Mouse (Mus musculus) embryonic facial prominence, embryonic 15.5 days (tissue): ENCODE results near the gene Kdm6b. TPM values are rescaled to one million over a fixed set of nuclear protein-coding genes. Genes with fewer than 3 reads are reported as not detected.
A peak's percentile ranks its signal among the peaks of the same experiment; 100 is the strongest.

Experiments
- ATAC-seq: fragments of 200-750 bp; cut with Nextera tagmentation; 2 replicates; pipeline ENCODE4 v1.8.0; 2017; ENCODE audit warnings: low read depth, moderate TSS enrichment; ENCODE audit not compliant: insufficient number of reproducible peaks, low FRiP score, low TSS enrichment
- H3K27ac ChIP-seq: fragments of 300-500 bp; sonication (generic); replicated peaks from 2 replicates; pipeline ENCODE4 v1.5.1; 2015; ENCODE audit warnings: mild to moderate bottlenecking, inconsistent platforms
- H3K27me3 ChIP-seq: fragments of 300-500 bp; sonication (generic); 2 replicates; pipeline ENCODE4 v1.6.1; 2015; ENCODE audit warnings: inconsistent platforms
- H3K36me3 ChIP-seq: fragments of 300-500 bp; sonication (generic); 2 replicates; pipeline ENCODE4 v1.6.1; 2015; ENCODE audit warnings: mild to moderate bottlenecking, inconsistent platforms
- H3K4me1 ChIP-seq: fragments of 300-500 bp; sonication (generic); 2 replicates; pipeline ENCODE4 v1.6.1; 2015; ENCODE audit warnings: inconsistent platforms
- H3K4me2 ChIP-seq: fragments of 300-500 bp; sonication (generic); replicated peaks from 2 replicates; pipeline ENCODE4 v1.6.1; 2015; ENCODE audit warnings: mild to moderate bottlenecking, inconsistent platforms
- H3K4me3 ChIP-seq: fragments of 300-500 bp; sonication (generic); replicated peaks from 2 replicates; pipeline ENCODE4 v1.5.1; 2015; ENCODE audit warnings: mild to moderate bottlenecking, inconsistent platforms
- H3K9ac ChIP-seq: fragments of 300-500 bp; sonication (generic); 2 replicates; pipeline ENCODE4 v1.6.1; 2015; ENCODE audit warnings: inconsistent platforms
- H3K9me3 ChIP-seq: fragments of 300-500 bp; sonication (generic); replicated peaks from 2 replicates; pipeline ENCODE4 v1.6.1; 2016; ENCODE audit warnings: inconsistent platforms
- WGBS: fragments of 180-500 bp; shearing (Covaris S2); methylation state at CpG from one replicate; pipeline ENCODE4 v1.1.7; 2015; 5-methylcytosine and 5-hydroxymethylcytosine counted together
- polyA plus RNA-seq: library from polyadenylated mRNA; unstranded; fragments of >200 nt; fragmentation: Nextera tagmentation; extraction: Ambion mirVana; gene quantifications from 2 replicates; pipeline ENCODE4 v1.2.1, GENCODE M21; 2015

Gene Kdm6b
- polyA plus RNA-seq, 1 experiment from 2014 or later: 37.2 TPM

GRCm38 (mm10) chr11:69419443-69419812, 6.0 kb upstream of the Kdm6b start:
- Histone ChIP-seq H3K9ac (peak overlapping the region; percentile 39), H3K4me3 (peak overlapping the region; percentile 68), H3K9me3 (no peaks in the 10 kb centered on the region), H3K27me3 (peaks cover 24% of the 10 kb centered on the region), H3K27ac (peak overlapping the region; percentile 97), H3K36me3 (no peaks in the 10 kb centered on the region), H3K4me1 (peaks cover 62% of the 10 kb centered on the region), H3K4me2 (peak overlapping the region; percentile 86)
- ATAC-seq: no peak
- 1% methylated on average over 19 of the region's 19 CpGs for WGBS

GRCm38 (mm10) chr11:69418481-69419442, 5.3 kb upstream of the Kdm6b start:
- peak; percentile 91 for ATAC-seq
- Histone ChIP-seq H3K9me3 (no peaks in the 10 kb centered on the region), H3K9ac (peak overlapping the region; percentile 39), H3K36me3 (no peaks in the 10 kb centered on the region), H3K27me3 (peaks cover 24% of the 10 kb centered on the region), H3K4me1 (peaks cover 68% of the 10 kb centered on the region), H3K4me2 (peak overlapping the region; percentile 86), H3K27ac (peak overlapping the region; percentile 97), H3K4me3 (peak overlapping the region; percentile 68)
- under 1% methylated on average over 45 of the region's 45 CpGs for WGBS

DNA sequence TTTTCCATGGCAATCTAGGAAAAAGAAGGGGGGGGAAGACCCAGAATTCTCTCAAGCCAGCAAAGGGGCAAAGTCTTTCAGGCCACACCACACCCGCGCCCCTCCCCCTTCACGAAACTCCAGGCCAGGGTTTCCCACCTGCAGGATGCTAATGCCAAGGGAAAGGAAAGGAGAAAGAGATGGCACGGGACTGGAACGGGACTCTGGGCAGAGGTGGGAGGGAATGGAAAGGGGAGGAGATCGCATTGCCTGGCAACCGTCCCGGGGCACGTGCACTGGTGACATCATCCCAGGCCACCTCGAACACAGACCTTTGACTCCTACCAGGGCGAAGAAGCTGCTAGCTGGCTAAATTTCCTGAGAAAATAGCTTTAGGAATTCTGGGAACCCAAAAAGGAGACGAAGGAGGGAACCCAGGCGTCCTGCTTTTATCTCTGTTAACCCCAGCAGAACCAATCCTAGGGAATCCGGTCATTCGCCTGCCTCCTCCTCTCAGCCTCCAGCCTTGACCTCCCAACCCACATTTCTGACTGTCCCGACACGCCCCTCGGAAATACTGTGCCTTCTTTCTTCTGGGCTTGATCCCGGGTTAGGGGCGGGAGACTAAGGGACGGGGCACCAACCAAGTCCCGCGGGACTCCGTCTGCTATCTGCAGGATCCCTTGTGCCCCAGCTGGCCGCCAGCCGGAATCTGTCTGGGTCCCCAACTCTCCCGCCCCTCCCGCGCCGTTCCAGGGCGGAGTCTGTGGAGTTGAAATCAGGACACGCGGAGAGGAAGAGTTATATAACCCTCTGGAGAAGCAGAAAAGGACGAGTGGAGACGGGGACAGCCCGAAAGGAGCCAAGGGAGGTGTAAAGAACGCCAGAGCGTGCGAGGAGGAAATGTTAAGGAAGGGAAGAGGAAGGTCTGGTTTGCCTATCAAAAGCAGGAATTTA, 4.2 kb upstream of the Kdm6b start:
- peak overlapping the region; percentile 97 for H3K27ac ChIP-seq
- peaks cover 20% of the 10 kb centered on the region for H3K27me3 ChIP-seq
- under 1% methylated on average over 39 of the region's 39 CpGs for WGBS
- peak overlapping the region; percentile 86 for H3K4me2 ChIP-seq
- 0 out of 2 replicates have a peak, but pooled peaks cover 7% of the 10 kb centered on the region for H3K36me3 ChIP-seq
- peak; percentile 27 for ATAC-seq
- H3K4me3 ChIP-seq: peak overlapping the region; percentile 68
- no peaks in the 10 kb centered on the region for H3K9me3 ChIP-seq
- peaks cover 79% of the 10 kb centered on the region for H3K4me1 ChIP-seq
- peak overlapping the region; percentile 39 for H3K9ac ChIP-seq

DNA sequence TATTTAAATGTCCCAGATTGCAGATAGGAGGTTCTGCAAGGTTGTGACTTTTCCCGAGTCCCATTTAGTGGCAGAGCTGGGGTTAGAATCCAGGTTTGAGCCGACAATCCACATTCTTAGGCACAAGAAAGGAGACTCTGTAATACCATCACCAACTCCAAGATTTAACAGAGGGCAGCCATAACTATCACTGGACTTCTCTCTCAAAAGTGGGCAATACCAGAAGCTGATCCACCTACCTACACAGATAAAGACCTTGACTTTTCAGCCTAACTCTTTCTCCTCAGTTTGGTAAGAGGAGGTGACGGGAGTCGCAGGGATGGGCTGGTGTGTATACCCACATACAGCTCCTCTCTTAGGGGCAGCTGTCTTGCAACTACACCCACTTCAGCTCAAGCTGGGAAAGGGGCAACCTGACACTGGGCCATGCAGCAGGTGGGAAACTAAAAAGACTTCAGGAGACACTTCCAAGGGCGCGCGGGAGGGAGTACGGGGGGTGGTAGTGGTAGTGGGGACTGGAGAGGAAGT, 3.5 kb upstream of the Kdm6b start:
- peak overlapping the region; percentile 97 for H3K27ac ChIP-seq
- H3K9me3 ChIP-seq: no peaks in the 10 kb centered on the region
- WGBS: 7% methylated on average over 8 of the region's 8 CpGs
- H3K36me3 ChIP-seq: 0 out of 2 replicates have a peak, but pooled peaks cover 7% of the 10 kb centered on the region
- H3K9ac ChIP-seq: no peak overlapping the region
- peaks cover 12% of the 10 kb centered on the region for H3K27me3 ChIP-seq
- peaks cover 86% of the 10 kb centered on the region for H3K4me1 ChIP-seq
- ATAC-seq: no peak
- H3K4me3 ChIP-seq: peak overlapping the region; percentile 68
- H3K4me2 ChIP-seq: peak overlapping the region; percentile 86

GRCm38 (mm10) chr11:69416509-69416908, 3.0 kb upstream of the Kdm6b start:
- peaks cover 88% of the 10 kb centered on the region for H3K4me1 ChIP-seq
- peak overlapping the region; percentile 86 for H3K4me2 ChIP-seq
- under 1% methylated on average over 4 of the region's 4 CpGs for WGBS
- ATAC-seq: no peak
- peaks cover 8% of the 10 kb centered on the region for H3K27me3 ChIP-seq
- H3K4me3 ChIP-seq: peak overlapping the region; percentile 68
- no peaks in the 10 kb centered on the region for H3K9me3 ChIP-seq
- 0 out of 2 replicates have a peak, but pooled peaks cover 7% of the 10 kb centered on the region for H3K36me3 ChIP-seq
- H3K27ac ChIP-seq: peak overlapping the region; percentile 97
- peak overlapping the region; percentile 18; the same call in 1 of the 2 replicates for H3K9ac ChIP-seq

GRCm38 (mm10) chr11:69415668-69416451, 2.4 kb upstream of the Kdm6b start:
- H3K4me2 ChIP-seq: peak overlapping the region; percentile 94
- H3K9ac ChIP-seq: peak overlapping the region; percentile 69
- H3K4me3 ChIP-seq: peak overlapping the region; percentile 68
- 0 out of 2 replicates have a peak, but pooled peaks cover 7% of the 10 kb centered on the region for H3K36me3 ChIP-seq
- WGBS: 1% methylated on average over 17 of the region's 25 CpGs
- no peaks in the 10 kb centered on the region for H3K9me3 ChIP-seq
- H3K27me3 ChIP-seq: peaks cover 1% of the 10 kb centered on the region
- H3K4me1 ChIP-seq: peaks cover 87% of the 10 kb centered on the region
- 0 out of 2 replicates have a peak, but pooled peaks have one; percentile 9 for ATAC-seq
- H3K27ac ChIP-seq: peak overlapping the region; percentile 98

- peak overlapping the region; percentile 98 for H3K27ac ChIP-seq
- H3K4me3 ChIP-seq: peak overlapping the region; percentile 68
- 0% methylated on average over 3 of the region's 3 CpGs for WGBS
- no peaks in the 10 kb centered on the region for H3K27me3 ChIP-seq
- no peaks in the 10 kb centered on the region for H3K9me3 ChIP-seq
- ATAC-seq: no peak
- H3K9ac ChIP-seq: peak overlapping the region; percentile 69
- H3K4me1 ChIP-seq: peaks cover 81% of the 10 kb centered on the region
- H3K4me2 ChIP-seq: peak overlapping the region; percentile 94
- H3K36me3 ChIP-seq: 0 out of 2 replicates have a peak, but pooled peaks cover 7% of the 10 kb centered on the region
Observed at GRCm38 (mm10) chr11:69415327-69415667, 1.8 kb upstream of the Kdm6b start.

GRCm38 (mm10) chr11:69414421-69415326, 1.2 kb upstream of the Kdm6b start:
- WGBS: 10% methylated on average over 4 of the region's 4 CpGs
- ATAC-seq: no peak
- Histone ChIP-seq H3K4me2 (peak overlapping the region; percentile 94), H3K9me3 (no peaks in the 10 kb centered on the region), H3K4me1 (peaks cover 75% of the 10 kb centered on the region), H3K9ac (peak overlapping the region; percentile 69), H3K27me3 (no peaks in the 10 kb centered on the region), H3K36me3 (0 out of 2 replicates have a peak, but pooled peaks cover 7% of the 10 kb centered on the region), H3K4me3 (peak overlapping the region; percentile 68), H3K27ac (peak overlapping the region; percentile 98)

DNA sequence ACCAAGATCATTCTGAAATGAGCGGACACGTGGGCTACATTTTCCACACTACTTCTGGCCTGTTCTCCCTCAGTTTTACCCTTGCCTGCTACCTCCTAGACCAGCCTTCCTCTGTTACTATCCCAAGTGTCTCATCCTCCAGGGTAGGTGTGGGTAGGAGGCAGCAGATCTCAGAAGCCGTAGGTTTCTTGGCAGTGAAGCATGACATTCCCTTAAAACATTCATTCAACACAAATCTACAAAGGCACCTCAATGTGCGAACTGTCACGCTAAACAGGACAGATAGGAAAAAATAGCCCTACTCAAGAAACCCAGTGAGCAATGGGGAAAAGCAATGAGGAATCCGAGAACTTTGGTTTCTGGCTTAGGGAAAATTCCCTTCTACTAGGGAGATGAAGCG, 927 bp downstream of the Kdm6b start:
- no peaks in the 10 kb centered on the region for H3K9me3 ChIP-seq
- ATAC-seq: no peak
- peaks cover 11% of the 10 kb centered on the region for H3K36me3 ChIP-seq
- peak overlapping the region; percentile 94 for H3K4me2 ChIP-seq
- no peaks in the 10 kb centered on the region for H3K27me3 ChIP-seq
- 47% methylated on average over 7 of the region's 7 CpGs for WGBS
- H3K9ac ChIP-seq: no peak overlapping the region
- H3K27ac ChIP-seq: peak overlapping the region; percentile 98
- peaks cover 76% of the 10 kb centered on the region for H3K4me1 ChIP-seq
- peak overlapping the region; percentile 75 for H3K4me3 ChIP-seq
